Mouse (Mus musculus) heart, postnatal 0 days (tissue): ENCODE results near the gene 4921524J17Rik. TPM values are rescaled to one million over a fixed set of nuclear protein-coding genes. Genes with fewer than 3 reads are reported as not detected.

Experiments
- ATAC-seq: fragments of 200-750 bp; cut with Nextera tagmentation; 2 replicates; pipeline ENCODE4 v1.8.0; 2017; ENCODE audit warnings: low read depth, moderate number of reproducible peaks, moderate library complexity; ENCODE audit not compliant: insufficient read depth
- DNase-seq: peaks from one replicate; pipeline ENCODE4 v3.0.0-alpha.2; 2016; ENCODE audit warnings: low spot score
- H3K27ac ChIP-seq: fragments of 300-500 bp; sonication (generic); 2 replicates; pipeline ENCODE4 v1.5.1; 2014; ENCODE audit warnings: low read depth, mild to moderate bottlenecking
- H3K27me3 ChIP-seq: fragments of 300-500 bp; sonication (generic); 2 replicates; pipeline ENCODE4 v1.6.1; 2014; ENCODE audit warnings: low read length, mixed read lengths; ENCODE audit not compliant: control insufficient read depth, insufficient read depth
- H3K36me3 ChIP-seq: fragments of 300-500 bp; sonication (generic); replicated peaks from 2 replicates; pipeline ENCODE4 v1.6.1; 2014; ENCODE audit warnings: low read length, mixed read lengths; ENCODE audit not compliant: control insufficient read depth, insufficient read depth
- H3K4me1 ChIP-seq: fragments of 300-500 bp; sonication (generic); 2 replicates; pipeline ENCODE4 v1.6.1; 2014; ENCODE audit warnings: antibody characterized with exemption; ENCODE audit not compliant: control insufficient read depth, insufficient read depth
- H3K4me2 ChIP-seq: fragments of 300-500 bp; sonication (generic); 2 replicates; pipeline ENCODE4 v1.6.1; 2014; ENCODE audit warnings: low read depth, mild to moderate bottlenecking, low read length, moderate library complexity
- H3K4me3 ChIP-seq: fragments of 300-500 bp; sonication (generic); 2 replicates; pipeline ENCODE4 v1.5.1; 2014; ENCODE audit warnings: low read depth, low read length
- H3K9ac ChIP-seq: fragments of 300-500 bp; sonication (generic); replicated peaks from 2 replicates; pipeline ENCODE4 v1.6.1; 2014; ENCODE audit warnings: low read depth, low read length, mixed read lengths
- H3K9me3 ChIP-seq: fragments of 300-500 bp; sonication (generic); replicated peaks from 2 replicates; pipeline ENCODE4 v1.6.1; 2016; ENCODE audit warnings: low read length; ENCODE audit not compliant: control insufficient read depth
- CTCF ChIP-seq: IDR thresholded peaks from 2 replicates; pipeline ENCODE4 v1.5.1; 2016; ENCODE audit warnings: antibody characterized with exemption, control low read depth, low read depth
- EP300 ChIP-seq: IDR thresholded peaks from 2 replicates; pipeline ENCODE4 v1.6.1; 2016; ENCODE audit warnings: antibody characterized with exemption, low read depth
- WGBS: fragments of 180-500 bp; shearing (Covaris S2); extraction: QIAGEN DNeasy Blood & Tissue Kit; methylation state at CpG from one replicate; pipeline ENCODE4 v1.1.7; 2014; 5-methylcytosine and 5-hydroxymethylcytosine counted together
- polyA plus RNA-seq: library from polyadenylated mRNA; unstranded; fragments of >200 nt; fragmentation: Nextera tagmentation; extraction: Ambion mirVana; gene quantifications from 2 replicates; pipeline ENCODE4 v1.2.1, GENCODE M21; 2015
- total RNA-seq: library from RNA; depleted of rRNA; stranded (reverse); fragments of >200 nt; gene quantifications from 2 replicates; pipeline ENCODE4 v1.2.3, GENCODE M21; 2014; ENCODE audit warnings: low replicate concordance; rRNA removed

The 4921524J17Rik gene
- 23.8 and 27.6 TPM in 2 replicates for total RNA-seq
- polyA plus RNA-seq: 67.6 and 75.7 TPM in 2 replicates

- H3K9me3 ChIP-seq: no peaks in the 10 kb centered on the region
- under 1% methylated on average over 80 of the region's 85 CpGs for WGBS
- peak within 1 kb of the TSS; percentile 96 for H3K4me3 ChIP-seq
- H3K27me3 ChIP-seq: no peaks in the 10 kb centered on the region
- peak within 1 kb of the TSS; percentile 99 for H3K9ac ChIP-seq
- H3K27ac ChIP-seq: peak within 1 kb of the TSS; percentile 99
- H3K36me3 ChIP-seq: no peaks in the 10 kb centered on the region
- ATAC-seq (peak; percentile 98), DNase-seq (peak; percentile 97)
- H3K4me2 ChIP-seq: peak within 1 kb of the TSS; percentile 82
- TF ChIP-seq CTCF: no peak
- no peak for TF ChIP-seq EP300
- H3K4me1 ChIP-seq: peaks cover 14% of the 10 kb centered on the region
Observed at GRCm38 (mm10) chr8:85432168-85433016, at the start of gene 4921524J17Rik. TSS of gene 4921524J17Rik (minus strand) at chr8:85432833.

- TF ChIP-seq EP300 (no peak), CTCF (no peak)
- Histone ChIP-seq H3K36me3 (no peaks in the 10 kb centered on the region), H3K4me2 (0 out of 2 replicates have a peak overlapping the region, but pooled peaks have one; percentile 6), H3K27ac (no peak overlapping the region), H3K4me3 (no peak overlapping the region), H3K9me3 (no peaks in the 10 kb centered on the region), H3K4me1 (no peaks in the 10 kb centered on the region), H3K27me3 (no peaks in the 10 kb centered on the region), H3K9ac (no peak overlapping the region)
- no peak for ATAC-seq
- WGBS: 68% methylated on average over 6 of the region's 6 CpGs
- DNase-seq: no peak
Observed at GRCm38 (mm10) chr8:85482427-85482826, 49.8 kb upstream of the 4921524J17Rik start.

- Histone ChIP-seq H3K4me3 (no peak overlapping the region), H3K27ac (no peak overlapping the region), H3K9ac (no peak overlapping the region), H3K4me2 (peak overlapping the region; percentile 6), H3K9me3 (no peaks in the 10 kb centered on the region), H3K27me3 (no peaks in the 10 kb centered on the region), H3K36me3 (no peaks in the 10 kb centered on the region), H3K4me1 (no peaks in the 10 kb centered on the region)
- ATAC-seq (peak; percentile 71), DNase-seq (peak; percentile 39)
- WGBS: 18% methylated on average over 10 of the region's 10 CpGs
- TF ChIP-seq CTCF: no peak
- TF ChIP-seq EP300: no peak
Observed at GRCm38 (mm10) chr8:85481900-85482299, 49.3 kb upstream of the 4921524J17Rik start.

GRCm38 (mm10) chr8:85479710-85480109 lies 47.1 kb upstream of the 4921524J17Rik start:
- H3K9ac ChIP-seq: no peak overlapping the region
- H3K27me3 ChIP-seq: no peaks in the 10 kb centered on the region
- H3K27ac ChIP-seq: no peak overlapping the region
- no peak for DNase-seq
- no peaks in the 10 kb centered on the region for H3K4me1 ChIP-seq
- no peak overlapping the region for H3K4me3 ChIP-seq
- H3K9me3 ChIP-seq: no peaks in the 10 kb centered on the region
- WGBS: 82% methylated on average over 2 of the region's 2 CpGs
- no peaks in the 10 kb centered on the region for H3K36me3 ChIP-seq
- TF ChIP-seq CTCF (no peak), EP300 (no peak)
- ATAC-seq: no peak
- no peak overlapping the region for H3K4me2 ChIP-seq

GRCm38 (mm10) chr8:85478397-85478796 lies 45.8 kb upstream of the 4921524J17Rik start:
- 79% methylated on average over 2 of the region's 2 CpGs for WGBS
- H3K27me3 ChIP-seq: no peaks in the 10 kb centered on the region
- no peaks in the 10 kb centered on the region for H3K9me3 ChIP-seq
- H3K4me2 ChIP-seq: no peak overlapping the region
- ATAC-seq (no peak), DNase-seq (no peak)
- no peaks in the 10 kb centered on the region for H3K36me3 ChIP-seq
- TF ChIP-seq CTCF: no peak
- TF ChIP-seq EP300: no peak
- no peak overlapping the region for H3K27ac ChIP-seq
- no peak overlapping the region for H3K9ac ChIP-seq
- no peaks in the 10 kb centered on the region for H3K4me1 ChIP-seq
- no peak overlapping the region for H3K4me3 ChIP-seq
